Mouse (Mus musculus) stomach, postnatal 0 days (tissue): ENCODE results near the gene Kif21b. TPM values are rescaled to one million over a fixed set of nuclear protein-coding genes. Genes with fewer than 3 reads are reported as not detected.

Experiments
- ATAC-seq: fragments of 200-750 bp; cut with Nextera tagmentation; 2 replicates; pipeline ENCODE4 v1.8.0; 2017; ENCODE audit not compliant: low FRiP score, low TSS enrichment
- DNase-seq: peaks from one replicate; pipeline ENCODE4 v3.0.0-alpha.2; 2016; ENCODE audit warnings: low spot score
- H3K27ac ChIP-seq: fragments of 300-500 bp; sonication (generic); replicated peaks from 2 replicates; pipeline ENCODE4 v1.5.1; 2014; ENCODE audit warnings: mild to moderate bottlenecking, control low read depth
- H3K27me3 ChIP-seq: fragments of 300-500 bp; sonication (generic); 2 replicates; pipeline ENCODE4 v1.6.1; 2014; ENCODE audit warnings: low read length; ENCODE audit not compliant: control insufficient read depth, insufficient read depth
- H3K36me3 ChIP-seq: fragments of 300-500 bp; sonication (generic); 2 replicates; pipeline ENCODE4 v1.6.1; 2014; ENCODE audit warnings: low read length, mixed read lengths; ENCODE audit not compliant: control insufficient read depth, insufficient read depth
- H3K4me1 ChIP-seq: fragments of 300-500 bp; sonication (generic); replicated peaks from 2 replicates; pipeline ENCODE4 v1.6.1; 2014; ENCODE audit warnings: antibody characterized with exemption; ENCODE audit not compliant: control insufficient read depth, insufficient read depth
- H3K4me2 ChIP-seq: fragments of 300-500 bp; sonication (generic); replicated peaks from 2 replicates; pipeline ENCODE4 v1.6.1; 2014; ENCODE audit warnings: low read depth, mild to moderate bottlenecking, control low read depth, moderate library complexity
- H3K4me3 ChIP-seq: fragments of 300-500 bp; sonication (generic); 2 replicates; pipeline ENCODE4 v1.5.1; 2014; ENCODE audit warnings: low read depth, low read length, control low read depth
- H3K9ac ChIP-seq: fragments of 300-500 bp; sonication (generic); 2 replicates; pipeline ENCODE4 v1.6.1; 2014; ENCODE audit warnings: mild to moderate bottlenecking, low read length, control low read depth, mixed read lengths
- H3K9me3 ChIP-seq: fragments of 300-500 bp; sonication (generic); 2 replicates; pipeline ENCODE4 v1.6.1; 2016; ENCODE audit warnings: low read length; ENCODE audit not compliant: control insufficient read depth
- CTCF ChIP-seq: IDR thresholded peaks from 2 replicates; pipeline ENCODE4 v1.5.1; 2016; ENCODE audit warnings: antibody characterized with exemption, low read depth, mild to moderate bottlenecking, moderate library complexity
- EP300 ChIP-seq: optimal IDR thresholded peaks from 2 replicates; pipeline ENCODE3; 2016; ENCODE audit warnings: antibody characterized with exemption
- WGBS: fragments of 180-500 bp; shearing (Covaris S2); extraction: QIAGEN DNeasy Blood & Tissue Kit; methylation state at CpG from one replicate; pipeline ENCODE4 v1.1.7; 2014; 5-methylcytosine and 5-hydroxymethylcytosine counted together
- polyA plus RNA-seq: library from polyadenylated mRNA; unstranded; fragments of >200 nt; fragmentation: Nextera tagmentation; extraction: Ambion mirVana; gene quantifications from 2 replicates; pipeline ENCODE4 v1.2.1, GENCODE M21; 2015

Kif21b gene
- polyA plus RNA-seq = 0.29 and 0.36 TPM in 2 replicates

DNA sequence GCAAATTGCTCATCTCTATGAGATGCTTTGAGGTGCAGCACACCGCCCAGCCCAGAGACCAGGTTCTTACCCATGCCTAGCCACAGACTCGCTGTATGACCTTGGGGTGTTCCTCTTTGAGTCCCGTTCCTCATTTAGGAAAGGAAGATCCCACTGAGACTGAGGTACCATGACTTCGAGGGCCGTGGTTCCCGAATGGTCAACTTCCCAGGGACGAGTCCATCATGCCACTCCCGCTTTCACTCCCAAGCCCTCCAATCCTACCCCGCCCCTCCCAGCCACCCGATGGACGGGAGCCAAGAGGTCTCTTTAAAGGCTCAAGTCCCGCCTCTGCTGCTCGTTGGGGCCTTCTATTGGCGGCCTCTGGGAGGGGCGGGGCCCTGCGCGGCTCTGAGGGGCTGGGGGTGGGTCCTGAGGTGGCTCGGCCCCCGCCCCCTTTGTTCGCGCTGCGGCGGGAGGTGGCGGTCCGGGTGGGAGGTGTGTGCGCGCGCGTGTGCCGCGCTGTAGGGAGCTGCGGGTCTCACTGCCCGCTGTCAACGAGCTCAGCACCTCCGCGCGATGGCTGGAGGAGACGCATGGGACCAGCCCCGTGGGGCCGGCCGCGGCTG, at the start of gene Kif21b:
Gene Kif21b (plus strand): TSS at position 439 of the 608 bp plus-strand sequence.
- Histone ChIP-seq H3K27me3 (no peaks in the 10 kb centered on the region), H3K4me2 (peak within 1 kb of the TSS; percentile 100), H3K9me3 (no peaks in the 10 kb centered on the region), H3K36me3 (no peaks in the 10 kb centered on the region), H3K4me1 (0 out of 2 replicates have a peak, but pooled peaks cover 11% of the 10 kb centered on the region), H3K27ac (no peak within 1 kb of the TSS), H3K4me3 (peak within 1 kb of the TSS; percentile 68), H3K9ac (peak within 1 kb of the TSS; percentile 74)
- WGBS = 1% methylated on average over 37 of the region's 42 CpGs
- peak; percentile 76 for ATAC-seq
- TF ChIP-seq CTCF (no peak), EP300 (no peak)
- peak; percentile 91 for DNase-seq

DNA sequence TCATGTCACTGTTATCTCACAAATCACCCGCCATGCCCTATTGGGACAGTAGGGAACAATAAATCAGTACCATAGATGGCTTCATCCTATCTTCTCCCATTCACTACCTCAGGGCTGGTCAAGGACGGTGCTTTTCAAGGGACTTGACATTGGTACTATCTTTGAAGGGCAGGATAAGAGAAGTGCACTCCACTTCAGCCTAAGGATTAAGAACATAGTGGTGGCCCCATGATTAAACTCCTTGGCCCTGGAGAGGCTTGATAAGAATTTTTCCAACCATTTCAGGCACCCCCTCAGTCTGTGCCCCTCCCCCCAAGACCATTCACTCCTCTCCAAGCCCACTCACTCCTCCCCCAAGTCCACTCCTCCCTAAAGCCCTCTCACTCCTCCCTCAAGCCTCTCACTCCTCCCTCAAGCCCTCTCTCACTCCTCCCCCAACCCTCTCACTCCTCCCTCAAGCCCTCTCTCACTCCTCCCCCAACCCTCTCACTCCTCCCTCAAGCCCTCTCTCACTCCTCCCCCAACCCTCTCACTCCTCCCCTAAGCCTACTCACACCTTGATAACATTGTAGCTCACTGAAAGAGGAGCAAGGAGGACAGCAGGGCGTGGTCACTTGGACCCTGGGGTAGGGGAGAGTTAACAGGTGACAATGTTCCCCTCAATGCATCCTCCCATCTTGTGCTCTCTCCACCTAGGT, 45.1 kb upstream of the Kif21b start:
- no peaks in the 10 kb centered on the region for H3K4me1 ChIP-seq
- no peaks in the 10 kb centered on the region for H3K27me3 ChIP-seq
- no peak overlapping the region for H3K4me3 ChIP-seq
- 65% methylated on average over 3 of the region's 3 CpGs for WGBS
- 0 out of 2 replicates have a peak, but pooled peaks cover 3% of the 10 kb centered on the region for H3K9me3 ChIP-seq
- no peak overlapping the region for H3K27ac ChIP-seq
- H3K4me2 ChIP-seq = no peak overlapping the region
- no peaks in the 10 kb centered on the region for H3K36me3 ChIP-seq
- DNase-seq (no peak), ATAC-seq (no peak)
- H3K9ac ChIP-seq = no peak overlapping the region
- TF ChIP-seq EP300 (no peak), CTCF (no peak)

DNA sequence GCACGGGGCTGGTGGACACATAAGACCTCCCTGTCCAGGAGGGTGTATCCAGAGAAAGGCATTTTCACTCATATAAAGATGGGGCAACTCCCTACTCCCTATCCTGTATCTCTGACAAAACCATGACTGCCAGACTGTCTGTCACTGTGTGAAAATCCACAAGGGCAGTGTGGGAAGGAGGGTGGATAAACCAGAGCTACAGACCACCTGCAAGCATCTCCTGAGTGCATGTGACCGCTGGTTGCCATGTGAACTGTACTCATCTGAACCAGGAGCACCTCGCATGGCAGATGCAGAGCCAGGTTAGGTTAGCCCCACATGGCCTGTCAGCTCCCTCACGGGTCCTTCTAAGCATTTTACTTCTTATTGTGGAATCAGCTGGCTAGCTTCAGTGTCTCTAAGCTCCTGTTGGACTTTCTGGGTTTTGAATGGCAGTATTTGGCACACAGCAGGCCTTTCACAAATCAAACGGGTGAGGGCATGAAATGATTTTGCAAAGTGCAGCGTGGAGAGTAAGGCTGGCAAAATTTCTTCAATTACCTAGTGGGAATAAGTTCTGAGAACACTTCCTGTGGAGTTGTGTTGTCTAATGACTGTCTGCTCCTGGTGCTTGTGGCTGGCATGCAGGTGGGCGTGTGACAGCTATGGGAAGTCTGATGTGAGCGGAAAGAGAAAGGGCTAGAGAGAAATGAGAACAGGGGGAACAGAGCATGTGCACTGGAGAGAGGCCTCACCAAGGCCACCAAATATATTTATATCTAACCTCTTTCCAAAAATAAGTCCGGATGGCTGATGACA, 41.6 kb upstream of the Kif21b start:
- Histone ChIP-seq H3K9me3 (no peaks in the 10 kb centered on the region), H3K36me3 (no peaks in the 10 kb centered on the region), H3K4me2 (no peak overlapping the region), H3K27ac (no peak overlapping the region), H3K4me1 (no peaks in the 10 kb centered on the region), H3K9ac (no peak overlapping the region), H3K4me3 (no peak overlapping the region), H3K27me3 (no peaks in the 10 kb centered on the region)
- 76% methylated on average over 9 of the region's 9 CpGs for WGBS
- TF ChIP-seq CTCF (no peak), EP300 (no peak)
- DNase-seq (no peak), ATAC-seq (no peak)

DNA sequence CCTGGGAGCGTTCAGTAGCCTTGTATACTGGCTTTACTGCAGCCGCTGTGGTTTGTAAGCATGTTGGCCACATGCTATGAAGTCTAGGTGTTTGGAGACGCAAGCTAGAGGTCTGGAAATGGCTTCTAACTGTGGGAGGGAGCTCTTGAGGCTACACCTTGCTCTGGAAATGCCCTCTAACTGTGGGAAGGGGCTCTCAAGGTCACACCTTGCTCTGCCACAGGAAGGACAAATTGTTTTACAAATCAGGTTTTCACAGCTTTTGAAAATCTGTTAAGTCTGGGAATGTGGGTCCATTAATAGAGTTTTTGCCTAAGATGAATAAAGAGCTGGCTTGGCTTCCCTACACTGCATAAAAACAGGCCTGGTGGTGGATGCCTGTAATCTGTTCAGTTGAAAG, 37.5 kb upstream of the Kif21b start:
- no peak for TF ChIP-seq CTCF
- TF ChIP-seq EP300 = no peak
- DNase-seq = no peak
- no peaks in the 10 kb centered on the region for H3K9me3 ChIP-seq
- no peaks in the 10 kb centered on the region for H3K4me1 ChIP-seq
- WGBS = 69% methylated on average over 3 of the region's 3 CpGs
- no peak for ATAC-seq
- H3K9ac ChIP-seq = no peak overlapping the region
- no peaks in the 10 kb centered on the region for H3K36me3 ChIP-seq
- no peak overlapping the region for H3K27ac ChIP-seq
- H3K4me3 ChIP-seq = no peak overlapping the region
- H3K4me2 ChIP-seq = no peak overlapping the region
- no peaks in the 10 kb centered on the region for H3K27me3 ChIP-seq

DNA sequence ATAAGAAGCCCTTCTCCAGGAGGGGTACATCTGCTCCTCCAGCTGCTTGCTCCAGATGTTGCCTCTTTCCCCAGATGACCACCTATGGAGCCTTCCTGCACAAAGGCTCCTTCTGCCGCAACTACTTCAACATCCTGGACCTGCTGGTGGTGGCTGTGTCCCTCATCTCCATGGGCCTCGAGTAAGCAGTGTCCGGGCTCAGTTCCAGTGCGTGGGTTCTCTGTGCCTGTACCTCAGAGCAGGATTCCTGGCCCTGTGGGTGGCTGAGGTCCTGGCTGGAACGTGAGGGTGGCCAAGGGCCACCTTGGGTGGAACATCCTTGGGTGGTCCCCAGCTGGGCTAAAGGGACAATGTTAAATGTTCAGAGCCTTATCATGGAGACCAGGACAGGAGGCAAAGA, 36.4 kb upstream of the Kif21b start:
- H3K4me3 ChIP-seq = no peak overlapping the region
- TF ChIP-seq CTCF (no peak), EP300 (no peak)
- no peak overlapping the region for H3K4me2 ChIP-seq
- H3K27ac ChIP-seq = no peak overlapping the region
- H3K36me3 ChIP-seq = no peaks in the 10 kb centered on the region
- H3K27me3 ChIP-seq = no peaks in the 10 kb centered on the region
- DNase-seq = no peak
- no peaks in the 10 kb centered on the region for H3K9me3 ChIP-seq
- no peaks in the 10 kb centered on the region for H3K4me1 ChIP-seq
- no peak overlapping the region for H3K9ac ChIP-seq
- ATAC-seq = no peak
- WGBS = 74% methylated on average over 5 of the region's 5 CpGs

DNA sequence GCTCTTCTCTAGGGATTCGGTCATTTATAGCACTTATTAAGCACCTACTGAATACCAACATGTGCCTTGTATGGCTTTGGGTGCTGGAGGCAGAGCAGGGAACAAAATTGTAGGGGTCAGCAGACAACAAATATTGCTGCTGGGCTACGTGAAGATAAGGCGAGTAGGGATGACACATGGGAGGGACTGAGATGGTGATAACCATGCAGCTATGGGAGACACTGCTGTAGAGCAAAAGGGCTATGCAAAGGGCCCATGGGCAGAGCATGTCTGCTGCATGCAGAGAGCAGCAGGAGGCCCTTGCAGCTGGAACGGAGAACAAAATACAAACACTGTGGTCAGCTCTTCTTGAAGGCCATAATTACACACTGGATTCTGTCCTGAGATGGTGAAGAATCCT, 29.1 kb upstream of the Kif21b start:
- DNase-seq = no peak
- Histone ChIP-seq H3K4me1 (no peaks in the 10 kb centered on the region), H3K4me2 (no peak overlapping the region), H3K9me3 (no peaks in the 10 kb centered on the region), H3K27me3 (no peaks in the 10 kb centered on the region), H3K36me3 (no peaks in the 10 kb centered on the region), H3K9ac (no peak overlapping the region), H3K27ac (no peak overlapping the region), H3K4me3 (no peak overlapping the region)
- WGBS = 70% methylated on average over 4 of the region's 4 CpGs
- TF ChIP-seq CTCF (no peak), EP300 (no peak)
- ATAC-seq = no peak
